ENCODE assay signal across 24 mouse cellular contexts in genomic region chr12:65340009-65340408, GRCm38 (mm10).
"Had no signal": no experiment of that assay in that cellular context is flagged by ENCODE, and none has a peak within 500 bp of the region (broad histone marks: within the 10 kb centered on the region; RNA-seq: fewer than 3 reads in every experiment).

No protein-coding gene starts in this region.

- H3K4me3 ChIP-seq: heart, adult 2 months; heart, embryonic 13.5 days; heart, embryonic 15.5 days; kidney, embryonic 15.5 days; limb, embryonic 13.5 days; limb, embryonic 15.5 days; liver, embryonic 12.5 days had no signal

- H3K4me2 ChIP-seq: heart, embryonic 11.5 days; heart, embryonic 13.5 days; heart, embryonic 15.5 days; hindbrain, embryonic 14.5 days; kidney, embryonic 15.5 days; limb, embryonic 13.5 days; limb, embryonic 15.5 days; liver, embryonic 12.5 days had no signal

- ATAC-seq: hindbrain, embryonic 16.5 days; intestine, embryonic 16.5 days; liver, embryonic 12.5 days had no signal

- H3K9me3 ChIP-seq: heart, embryonic 13.5 days; heart, embryonic 15.5 days; kidney, embryonic 15.5 days; limb, embryonic 13.5 days; limb, embryonic 15.5 days; liver, embryonic 12.5 days had no signal

- H3K9ac ChIP-seq: heart, embryonic 13.5 days; heart, embryonic 15.5 days; hindbrain, embryonic 14.5 days; kidney, embryonic 15.5 days; limb, embryonic 13.5 days; limb, embryonic 15.5 days; liver, embryonic 12.5 days had no signal

- H3K4me1 ChIP-seq: heart, embryonic 13.5 days; heart, embryonic 15.5 days; kidney, embryonic 15.5 days; limb, embryonic 13.5 days; limb, embryonic 15.5 days; liver, embryonic 12.5 days had no signal

- H3K27me3 ChIP-seq: heart, embryonic 13.5 days; heart, embryonic 15.5 days; kidney, embryonic 15.5 days; limb, embryonic 13.5 days; limb, embryonic 15.5 days; liver, embryonic 12.5 days had no signal

- DNase-seq: gastrocnemius, postnatal 14 days; gastrocnemius, postnatal 36 days; heart, adult 2 months; heart, postnatal 14 days; heart, postnatal 36 days; kidney, adult 11 months; kidney, adult 2 months; kidney, adult 9 months; kidney, postnatal 14 days; kidney, postnatal 36 days; layer of hippocampus, adult 9-11 months; layer of hippocampus, postnatal 36 days; left cerebral cortex, postnatal 4 days had no signal

- H3K27ac ChIP-seq: heart, adult 2 months; heart, embryonic 13.5 days; heart, embryonic 15.5 days; hindbrain, embryonic 14.5 days; kidney, embryonic 15.5 days; kidney, postnatal 0 days; limb, embryonic 13.5 days; limb, embryonic 15.5 days; liver, embryonic 12.5 days had no signal

- H3K36me3 ChIP-seq: heart, embryonic 13.5 days; heart, embryonic 15.5 days; kidney, embryonic 15.5 days; limb, embryonic 13.5 days; limb, embryonic 15.5 days; liver, embryonic 12.5 days had no signal
